Mouse (Mus musculus) cerebellum, adult 2 months (tissue): Measurements from ENCODE around the gene Clba1.

Experiments used
- CTCF ChIP-seq: fragments of 200-500 bp; IDR thresholded peaks from 2 replicates; pipeline ENCODE4 v1.5.1; 2011; ENCODE audit warnings: low read depth, mild to moderate bottlenecking, control low read depth, low read length, moderate library complexity, borderline replicate concordance; ENCODE audit not compliant: insufficient read depth
- POLR2A ChIP-seq: fragments of 200-500 bp; IDR thresholded peaks from 2 replicates; pipeline ENCODE4 v1.6.1; 2011; ENCODE audit warnings: low read length, control low read depth, borderline replicate concordance; ENCODE audit not compliant: insufficient read depth

- TF ChIP-seq CTCF (no peak), POLR2A (no peak)
Measured at GRCm38 (mm10) chr12:112840209-112841086, 31.7 kb downstream of the Clba1 start.
